Mouse (Mus musculus): ENCODE results near the gene Ifne.
"Not testable (repeated sequence)": the region's sequence is repeated elsewhere in the genome, so short reads cannot be mapped to it uniquely, and the experiment has no call there.

Ifne gene

GRCm38 (mm10) chr4:88867366-88867925 lies 12.6 kb downstream of the Ifne start:
- peak; percentile 67 for DNase-seq

- no peak for DNase-seq
These were observed 14.9 kb downstream of the Ifne start for GRCm38 (mm10) chr4:88865011-88865569.

GRCm38 (mm10) chr4:88864599-88864998 lies 15.4 kb downstream of the Ifne start:
- no peak for DNase-seq

GRCm38 (mm10) chr4:88863309-88863708 lies 16.7 kb downstream of the Ifne start:
- DNase-seq: no peak

- no peak for DNase-seq
These were observed 20.8 kb downstream of the Ifne start for GRCm38 (mm10) chr4:88859214-88859613.

GRCm38 (mm10) chr4:88851026-88851763 lies 28.8 kb downstream of the Ifne start:
- no peak for DNase-seq

GRCm38 (mm10) chr4:88849698-88850097 lies 30.3 kb downstream of the Ifne start, which contains the start of gene Ifna1:
Gene Ifna1 (plus strand): TSS chr4:88850087.
- no peak for DNase-seq

- DNase-seq: no peak
These were observed 34.7 kb downstream of the Ifne start for GRCm38 (mm10) chr4:88845334-88845733.

GRCm38 (mm10) chr4:88841438-88841911 lies 38.5 kb downstream of the Ifne start, which contains the start of gene Ifna4:
Gene Ifna4 (plus strand): TSS chr4:88841861.
- DNase-seq: no peak

GRCm38 (mm10) chr4:88840058-88840457 lies 39.9 kb downstream of the Ifne start:
- no peak for DNase-seq

GRCm38 (mm10) chr4:88838828-88839227 lies 41.2 kb downstream of the Ifne start:
- DNase-seq: no peak

- not testable (repeated sequence) for DNase-seq
These were observed 44.8 kb downstream of the Ifne start, which contains the start of gene Ifna5 for GRCm38 (mm10) chr4:88835225-88835624. Gene Ifna5 (plus strand): TSS chr4:88835525.

- DNase-seq: peak; percentile 11
These were observed 49.5 kb downstream of the Ifne start for GRCm38 (mm10) chr4:88830523-88830922.
